Mouse (Mus musculus) midbrain, embryonic 15.5 days (tissue): ENCODE data around the gene Gm28230. TPM values are rescaled to one million over a fixed set of nuclear protein-coding genes. Genes with fewer than 3 reads are reported as not detected.

Experiments used
- ATAC-seq: fragments of 200-750 bp; cut with Nextera tagmentation; replicated peaks from 2 replicates; pipeline ENCODE4 v1.8.0; 2017; ENCODE audit warnings: moderate TSS enrichment
- H3K27ac ChIP-seq: fragments of 300-500 bp; sonication (generic); 2 replicates; pipeline ENCODE4 v1.5.1; 2015; ENCODE audit warnings: mild to moderate bottlenecking, inconsistent platforms
- H3K27me3 ChIP-seq: fragments of 300-500 bp; sonication (generic); replicated peaks from 2 replicates; pipeline ENCODE4 v1.6.1; 2015; ENCODE audit warnings: inconsistent platforms
- H3K36me3 ChIP-seq: fragments of 300-500 bp; sonication (generic); replicated peaks from 2 replicates; pipeline ENCODE4 v1.6.1; 2015; ENCODE audit warnings: inconsistent platforms
- H3K4me1 ChIP-seq: fragments of 300-500 bp; sonication (generic); 2 replicates; pipeline ENCODE4 v1.6.1; 2015; ENCODE audit warnings: inconsistent platforms
- H3K4me2 ChIP-seq: fragments of 300-500 bp; sonication (generic); 2 replicates; pipeline ENCODE4 v1.6.1; 2015; ENCODE audit warnings: inconsistent platforms, mild to moderate bottlenecking, moderate library complexity
- H3K4me3 ChIP-seq: fragments of 300-500 bp; sonication (generic); 2 replicates; pipeline ENCODE4 v1.5.1; 2015; ENCODE audit warnings: mild to moderate bottlenecking, inconsistent platforms
- H3K9ac ChIP-seq: fragments of 300-500 bp; sonication (generic); 2 replicates; pipeline ENCODE4 v1.6.1; 2015; ENCODE audit warnings: mild to moderate bottlenecking, inconsistent platforms
- H3K9me3 ChIP-seq: fragments of 300-500 bp; sonication (generic); 2 replicates; pipeline ENCODE4 v1.6.1; 2016; ENCODE audit warnings: inconsistent platforms
- WGBS: fragments of 180-500 bp; shearing (Covaris S2); methylation state at CpG from one replicate; pipeline ENCODE4 v1.1.7; 2015; ENCODE audit warnings: mixed read lengths; 5-methylcytosine and 5-hydroxymethylcytosine counted together
- polyA plus RNA-seq: library from polyadenylated mRNA; unstranded; fragments of >200 nt; fragmentation: Nextera tagmentation; extraction: Ambion mirVana; gene quantifications from 2 replicates; pipeline ENCODE4 v1.2.1, GENCODE M21; 2015

The Gm28230 gene
- polyA plus RNA-seq, 1 experiment from 2014 or later, result not detected

DNA sequence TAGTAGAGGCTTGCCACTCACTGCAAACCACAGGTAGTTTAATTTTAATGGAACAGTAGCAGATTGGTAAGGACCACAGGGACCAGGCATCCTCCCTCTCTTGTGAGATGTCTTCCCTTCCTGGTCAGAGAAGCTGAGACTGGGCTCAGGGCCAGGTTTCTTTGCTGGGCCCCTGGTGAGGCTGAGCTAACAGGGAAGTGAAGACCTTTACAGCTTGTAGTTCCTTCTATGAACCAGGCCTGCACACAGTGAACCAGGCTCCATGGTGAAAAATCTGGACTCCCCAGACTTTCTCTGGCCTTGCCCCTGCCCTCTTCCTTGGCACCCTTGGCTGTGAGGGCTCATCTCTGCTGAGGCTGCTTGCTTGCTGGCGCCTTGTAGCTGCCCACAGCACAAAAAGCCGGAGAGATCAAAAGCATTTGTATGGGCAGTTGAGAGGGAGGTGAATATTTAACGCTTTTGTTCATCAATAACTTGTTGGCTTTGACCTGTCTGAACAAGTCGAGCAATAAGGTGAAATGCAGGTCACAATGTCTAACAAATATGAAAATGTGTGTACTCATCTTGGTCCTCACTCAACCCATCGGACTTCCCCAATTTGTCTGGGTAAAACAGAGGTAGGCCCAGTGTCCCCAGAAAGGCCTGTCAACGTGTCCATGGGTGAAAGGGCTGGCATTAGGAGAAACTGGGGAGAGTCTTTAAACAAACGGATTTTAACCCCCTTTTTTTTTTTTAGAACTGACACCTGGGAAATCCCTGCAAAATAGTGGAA lies 2.1 kb upstream of the Gm28230 start:
- no peak for ATAC-seq
- H3K4me1 ChIP-seq, result 0 out of 2 replicates have a peak, but pooled peaks cover 3% of the 10 kb centered on the region
- 7% methylated on average over 7 of the region's 7 CpGs for WGBS
- H3K9me3 ChIP-seq, result no peaks in the 10 kb centered on the region
- H3K27ac ChIP-seq, result no peak overlapping the region
- H3K36me3 ChIP-seq, result no peaks in the 10 kb centered on the region
- H3K4me2 ChIP-seq, result no peak overlapping the region
- peaks cover 99% of the 10 kb centered on the region for H3K27me3 ChIP-seq
- no peak overlapping the region for H3K9ac ChIP-seq
- H3K4me3 ChIP-seq, result no peak overlapping the region

DNA sequence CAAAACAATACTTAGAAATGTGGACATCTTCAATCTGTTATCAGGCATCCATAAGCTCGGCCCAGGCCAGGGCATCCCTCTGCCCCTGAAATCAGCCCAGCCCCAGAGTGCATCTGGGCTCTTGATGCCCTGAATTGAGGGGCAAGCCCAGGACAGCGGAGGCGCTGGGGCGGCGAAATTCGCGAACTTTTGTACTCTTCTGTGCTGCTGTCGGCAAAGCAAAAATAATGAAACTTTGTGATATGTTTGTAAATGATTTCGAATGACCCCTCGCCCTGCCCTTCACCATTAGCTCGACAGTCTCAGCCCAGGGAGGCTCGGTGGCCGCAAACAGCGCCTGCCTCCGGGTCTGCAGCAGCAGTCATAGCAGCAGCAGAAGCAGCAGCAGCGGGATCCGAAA lies 1.4 kb upstream of the Gm28230 start:
- Histone ChIP-seq H3K4me2 (no peak overlapping the region), H3K27ac (no peak overlapping the region), H3K27me3 (peaks cover 97% of the 10 kb centered on the region), H3K4me1 (0 out of 2 replicates have a peak, but pooled peaks cover 3% of the 10 kb centered on the region), H3K9me3 (no peaks in the 10 kb centered on the region), H3K36me3 (no peaks in the 10 kb centered on the region), H3K9ac (no peak overlapping the region), H3K4me3 (no peak overlapping the region)
- no peak for ATAC-seq
- whole genome bisulfite sequencing, result 2% methylated on average over 17 of the region's 17 CpGs

GRCm38 (mm10) chr2:74726973-74727639 lies 578 bp downstream of the Gm28230 start:
- Histone ChIP-seq H3K9me3 (no peaks in the 10 kb centered on the region), H3K4me2 (peak overlapping the region; percentile 6; the same call in 1 of the 2 replicates), H3K4me1 (0 out of 2 replicates have a peak, but pooled peaks cover 3% of the 10 kb centered on the region), H3K36me3 (no peaks in the 10 kb centered on the region), H3K27ac (no peak overlapping the region), H3K4me3 (no peak overlapping the region), H3K27me3 (peaks cover 96% of the 10 kb centered on the region), H3K9ac (no peak overlapping the region)
- under 1% methylated on average over 43 of the region's 43 CpGs for WGBS
- ATAC-seq, result no peak

- no peak for ATAC-seq
- no peaks in the 10 kb centered on the region for H3K36me3 ChIP-seq
- 0 out of 2 replicates have a peak, but pooled peaks cover 3% of the 10 kb centered on the region for H3K4me1 ChIP-seq
- no peak overlapping the region for H3K27ac ChIP-seq
- H3K9me3 ChIP-seq, result no peaks in the 10 kb centered on the region
- peaks cover 96% of the 10 kb centered on the region for H3K27me3 ChIP-seq
- H3K4me2 ChIP-seq, result no peak overlapping the region
- no peak overlapping the region for H3K4me3 ChIP-seq
- H3K9ac ChIP-seq, result no peak overlapping the region
- WGBS, result 1% methylated on average over 25 of the region's 25 CpGs
These were observed 1.2 kb downstream of the Gm28230 start for GRCm38 (mm10) chr2:74727640-74728302.

- Histone ChIP-seq H3K36me3 (no peaks in the 10 kb centered on the region), H3K4me3 (no peak overlapping the region), H3K27me3 (peaks cover 94% of the 10 kb centered on the region), H3K9me3 (no peaks in the 10 kb centered on the region), H3K4me1 (0 out of 2 replicates have a peak, but pooled peaks cover 3% of the 10 kb centered on the region), H3K9ac (no peak overlapping the region), H3K27ac (no peak overlapping the region), H3K4me2 (no peak overlapping the region)
- no peak for ATAC-seq
- under 1% methylated on average over 13 of the region's 13 CpGs for WGBS
These were observed 1.8 kb downstream of the Gm28230 start for GRCm38 (mm10) chr2:74728303-74728680.

GRCm38 (mm10) chr2:74730331-74730730 lies 3.8 kb downstream of the Gm28230 start:
- H3K9me3 ChIP-seq, result no peaks in the 10 kb centered on the region
- no peak for ATAC-seq
- no peak overlapping the region for H3K9ac ChIP-seq
- no peak overlapping the region for H3K27ac ChIP-seq
- 1% methylated on average over 8 of the region's 8 CpGs for WGBS
- no peaks in the 10 kb centered on the region for H3K36me3 ChIP-seq
- 0 out of 2 replicates have a peak, but pooled peaks cover 3% of the 10 kb centered on the region for H3K4me1 ChIP-seq
- no peak overlapping the region for H3K4me2 ChIP-seq
- H3K27me3 ChIP-seq, result peaks cover 93% of the 10 kb centered on the region
- no peak overlapping the region for H3K4me3 ChIP-seq

- Histone ChIP-seq H3K27ac (no peak overlapping the region), H3K9ac (no peak overlapping the region), H3K4me3 (no peak overlapping the region), H3K9me3 (no peaks in the 10 kb centered on the region), H3K36me3 (no peaks in the 10 kb centered on the region), H3K4me1 (peaks cover 5% of the 10 kb centered on the region), H3K4me2 (no peak overlapping the region), H3K27me3 (peaks cover 93% of the 10 kb centered on the region)
- no peak for ATAC-seq
These were observed 4.5 kb downstream of the Gm28230 start for GRCm38 (mm10) chr2:74731055-74731454.

DNA sequence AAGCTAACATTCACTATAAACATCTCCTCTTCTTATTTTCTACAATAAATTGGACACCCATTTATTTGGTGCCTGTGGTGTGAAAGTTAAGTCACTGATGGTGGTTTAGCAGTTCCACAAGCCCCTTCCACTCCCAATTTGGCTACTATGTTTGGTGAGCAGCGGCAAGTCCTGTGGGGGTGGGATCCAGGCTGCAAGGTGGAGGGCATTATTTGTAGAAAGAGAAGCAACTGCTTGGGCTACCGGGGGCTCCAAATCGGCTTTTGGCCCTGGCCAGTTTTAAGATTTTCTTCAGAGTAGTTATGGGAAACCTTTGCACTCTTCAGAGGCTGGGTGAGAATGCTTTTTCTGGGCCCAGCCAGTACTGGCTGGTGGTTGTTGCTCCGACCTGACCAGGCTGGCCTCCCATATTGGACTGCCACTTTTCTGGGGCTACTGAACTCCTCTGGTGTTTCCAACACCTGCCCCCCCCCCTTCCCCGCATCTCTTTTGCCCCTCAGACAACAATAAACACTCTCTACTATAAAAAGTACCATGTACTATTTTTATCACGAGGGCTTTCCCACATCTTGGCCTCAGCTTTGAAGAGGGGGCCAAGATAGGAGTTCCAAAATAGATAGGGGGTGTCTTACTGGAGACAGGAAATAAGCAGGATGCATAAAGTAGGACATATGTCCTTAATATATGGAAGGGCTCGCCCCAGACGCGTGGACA lies 5.4 kb downstream of the Gm28230 start:
- Histone ChIP-seq H3K4me1 (peaks cover 5% of the 10 kb centered on the region), H3K9ac (no peak overlapping the region), H3K27me3 (peaks cover 93% of the 10 kb centered on the region), H3K27ac (no peak overlapping the region), H3K4me3 (no peak overlapping the region), H3K4me2 (no peak overlapping the region), H3K9me3 (no peaks in the 10 kb centered on the region), H3K36me3 (no peaks in the 10 kb centered on the region)
- no peak for ATAC-seq
- 2% methylated on average over 9 of the region's 9 CpGs for WGBS

DNA sequence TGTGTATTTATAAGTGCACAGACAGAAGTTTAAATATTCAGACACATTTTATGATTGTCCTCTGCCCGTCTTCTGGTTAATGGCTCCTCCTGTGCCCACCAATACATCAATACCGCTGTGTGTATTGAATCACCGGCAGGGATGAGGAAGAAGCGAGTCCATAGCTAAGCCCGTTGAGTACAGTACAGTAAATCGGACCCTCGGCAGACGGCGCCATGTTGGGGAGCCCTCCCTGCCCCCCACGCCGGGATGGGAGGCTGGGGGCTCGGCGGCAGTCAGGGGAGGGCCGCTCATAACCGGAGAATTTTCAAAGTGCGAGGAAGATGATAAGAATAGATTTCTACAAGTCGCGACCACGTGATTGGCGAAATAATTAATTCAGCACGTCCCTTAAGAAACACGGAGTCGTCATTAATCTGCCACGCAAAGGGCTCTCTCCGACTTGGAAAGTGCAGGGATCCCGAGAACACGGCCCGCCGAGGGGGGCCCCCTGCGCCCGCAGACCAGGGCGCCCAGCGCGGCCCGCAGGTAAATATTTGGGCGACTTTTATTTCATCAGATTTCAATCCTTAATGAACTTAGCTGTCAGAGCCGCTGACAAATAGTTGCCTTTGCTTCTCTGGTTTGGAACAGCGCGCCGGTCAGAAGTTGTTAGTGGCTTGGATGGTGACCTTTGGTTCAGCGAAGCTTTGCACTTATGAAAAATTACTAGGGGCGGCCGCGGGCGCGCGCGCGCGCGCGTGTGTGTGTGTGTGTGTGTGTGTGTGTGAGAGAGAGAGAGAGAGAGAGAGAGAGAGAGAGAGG lies 6.2 kb downstream of the Gm28230 start:
- H3K4me1 ChIP-seq, result peaks cover 5% of the 10 kb centered on the region
- H3K9me3 ChIP-seq, result no peaks in the 10 kb centered on the region
- H3K27me3 ChIP-seq, result peaks cover 93% of the 10 kb centered on the region
- H3K9ac ChIP-seq, result no peak overlapping the region
- under 1% methylated on average over 52 of the region's 52 CpGs for WGBS
- no peaks in the 10 kb centered on the region for H3K36me3 ChIP-seq
- no peak for ATAC-seq
- no peak overlapping the region for H3K4me3 ChIP-seq
- H3K4me2 ChIP-seq, result no peak overlapping the region
- H3K27ac ChIP-seq, result no peak overlapping the region

GRCm38 (mm10) chr2:74733317-74733661 lies 6.8 kb downstream of the Gm28230 start:
- peaks cover 5% of the 10 kb centered on the region for H3K4me1 ChIP-seq
- peaks cover 94% of the 10 kb centered on the region for H3K27me3 ChIP-seq
- no peak overlapping the region for H3K27ac ChIP-seq
- H3K9me3 ChIP-seq, result no peaks in the 10 kb centered on the region
- no peak overlapping the region for H3K9ac ChIP-seq
- no peaks in the 10 kb centered on the region for H3K36me3 ChIP-seq
- H3K4me2 ChIP-seq, result no peak overlapping the region
- H3K4me3 ChIP-seq, result no peak overlapping the region
- WGBS, result under 1% methylated on average over 14 of the region's 16 CpGs
- no peak for ATAC-seq

DNA sequence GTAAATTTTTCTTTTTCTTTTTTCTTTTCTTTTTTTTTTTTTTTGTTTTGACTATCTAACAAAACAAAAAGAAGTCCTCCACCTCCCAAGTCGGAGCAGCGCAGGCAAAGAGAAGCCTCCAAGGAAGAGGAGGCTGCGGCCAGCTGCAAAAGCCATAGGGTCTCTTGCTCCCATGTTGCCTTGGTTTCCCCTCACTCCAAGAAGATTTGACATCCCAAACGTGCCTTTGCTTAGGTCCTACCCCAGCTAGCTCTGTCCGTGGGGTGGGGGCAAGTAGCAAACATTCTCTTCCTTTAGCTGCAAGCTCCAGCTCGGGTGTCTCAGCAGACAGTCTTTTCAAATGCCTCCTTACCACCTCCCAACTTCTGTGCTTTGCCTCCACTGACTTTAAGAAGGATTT lies 7.2 kb downstream of the Gm28230 start:
- H3K36me3 ChIP-seq, result no peaks in the 10 kb centered on the region
- H3K4me1 ChIP-seq, result peaks cover 5% of the 10 kb centered on the region
- WGBS, result 0% methylated on average over 6 of the region's 6 CpGs
- H3K27ac ChIP-seq, result no peak overlapping the region
- H3K9me3 ChIP-seq, result no peaks in the 10 kb centered on the region
- no peak overlapping the region for H3K9ac ChIP-seq
- no peak overlapping the region for H3K4me2 ChIP-seq
- no peak for ATAC-seq
- H3K4me3 ChIP-seq, result no peak overlapping the region
- H3K27me3 ChIP-seq, result peaks cover 94% of the 10 kb centered on the region
